Mouse (Mus musculus) lung, postnatal 0 days (tissue): ENCODE data around the gene Drd5.

Experiments used
- CTCF ChIP-seq: IDR thresholded peaks from 2 replicates; pipeline ENCODE4 v1.5.1; 2016; ENCODE audit warnings: antibody characterized with exemption, mild to moderate bottlenecking
- EP300 ChIP-seq: IDR thresholded peaks from 2 replicates; pipeline ENCODE4 v1.6.1; 2016; ENCODE audit warnings: antibody characterized with exemption, mild to moderate bottlenecking, control low read depth

DNA sequence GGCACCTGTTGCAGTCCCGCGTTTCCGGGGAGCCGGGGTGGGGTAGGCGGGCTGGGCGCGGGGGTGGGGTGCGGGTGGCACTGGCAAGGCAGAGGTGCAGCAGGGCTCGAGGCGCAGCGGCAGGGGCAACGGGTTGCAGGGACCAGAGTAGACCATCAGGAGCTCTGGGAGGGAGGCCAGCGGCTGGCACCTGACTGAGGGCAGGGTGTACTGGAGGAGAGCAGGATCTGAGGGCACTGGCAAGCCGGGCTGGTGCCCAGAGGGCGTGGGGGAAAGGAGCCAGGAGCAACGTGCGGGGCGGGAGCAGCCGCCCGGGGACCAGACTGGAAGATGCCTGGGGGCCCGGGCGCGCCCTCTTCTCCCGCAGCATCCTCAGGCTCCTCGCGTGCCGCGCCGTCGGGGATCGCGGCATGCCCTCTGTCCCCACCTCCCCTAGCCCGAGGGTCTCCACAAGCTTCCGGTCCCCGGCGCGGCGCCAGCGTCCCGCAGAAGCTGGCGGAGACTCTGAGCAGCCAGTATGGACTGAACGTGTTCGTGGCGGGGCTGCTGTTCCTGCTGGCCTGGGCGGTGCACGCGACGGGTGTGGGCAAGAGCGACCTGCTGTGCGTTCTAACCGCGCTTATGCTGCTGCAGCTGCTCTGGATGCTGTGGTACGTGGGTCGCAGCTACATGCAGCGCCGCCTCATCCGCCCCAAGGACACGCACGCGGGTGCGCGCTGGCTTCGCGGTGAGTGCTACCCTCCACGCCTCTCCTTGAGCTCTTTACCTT lies 41.9 kb upstream of the Drd5 start:
- no peak for TF ChIP-seq CTCF
- no peak for TF ChIP-seq EP300
